Mouse (Mus musculus): Measurements from ENCODE around the gene Psmd6. TPM values are rescaled to one million over a fixed set of nuclear protein-coding genes. Genes with fewer than 3 reads are reported as not detected.

Gene Psmd6
- polyA plus RNA-seq, 1 experiment: 103 TPM

GRCm38 (mm10) chr14:14066241-14066640 is 54.5 kb downstream of the Psmd6 start:
- H3K4me2 ChIP-seq (ENCODE audit: low read depth): no peak overlapping the region

DNA sequence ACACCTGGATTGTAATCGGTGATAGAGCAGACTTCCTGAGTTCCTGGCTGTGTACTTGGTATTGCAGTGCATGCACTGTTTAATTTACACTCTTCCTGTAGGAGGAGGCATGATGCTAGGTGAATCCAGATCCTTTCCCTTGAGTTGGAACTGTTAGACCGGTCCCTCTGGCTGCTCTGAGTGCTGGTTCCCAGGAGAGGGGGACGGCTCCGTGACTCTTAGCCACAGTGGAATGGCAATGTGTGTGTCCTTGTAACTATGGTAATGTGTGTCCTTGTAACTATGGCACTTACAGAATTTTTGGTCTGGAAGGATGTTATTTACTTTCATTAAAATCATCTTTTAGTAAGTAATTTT is 55.7 kb downstream of the Psmd6 start:
- Histone ChIP-seq H3K4me3 (no peak overlapping the region), H3ac (ENCODE audit: control insufficient read depth, insufficient read length) (no peak overlapping the region), H3K36me3 (ENCODE audit: control insufficient read depth, insufficient read depth) (peaks cover 4% of the 10 kb centered on the region), H3K4me2 (ENCODE audit: low read depth) (no peak overlapping the region), H3K27me3 (ENCODE audit: control insufficient read depth, insufficient read depth, insufficient read length) (no peaks in the 10 kb centered on the region), H3K79me2 (ENCODE audit: control insufficient read depth, insufficient read depth) (no peaks in the 10 kb centered on the region)
- no peak for TF ChIP-seq USF1 (IDR thresholded peaks at IDR 0.05; ENCODE audit: low read depth)
- no peak for TF ChIP-seq POLR2A (IDR thresholded peaks at IDR 0.05; ENCODE audit: insufficient read length, low read depth)
- TF ChIP-seq REST (IDR thresholded peaks at IDR 0.05; ENCODE audit: insufficient read depth, insufficient read length): no peak
- TF ChIP-seq E2F4 (IDR thresholded peaks at IDR 0.05; ENCODE audit: insufficient read depth): no peak

More at GRCm38 (mm10) chr14:14066241-14066640, 54.5 kb downstream of the Psmd6 start:
- TF ChIP-seq SRF (IDR thresholded peaks at IDR 0.05; ENCODE audit: control insufficient read depth, insufficient read length, low read depth) (no peak), MAX (IDR thresholded peaks at IDR 0.05; ENCODE audit: low read depth) (no peak), POLR2AphosphoS2 (IDR thresholded peaks at IDR 0.05; ENCODE audit: insufficient read length, low read depth) (no peak), MYOG (IDR thresholded peaks at IDR 0.05; ENCODE audit: control insufficient read depth in 1 of 3, insufficient read depth in 1 of 3, insufficient read length in 2 of 3, low read depth in 2 of 3) (no peak), REST (IDR thresholded peaks at IDR 0.05; ENCODE audit: insufficient read depth, insufficient read length) (no peak), MYOD1 (IDR thresholded peaks at IDR 0.05; ENCODE audit: control insufficient read depth in 1 of 3, insufficient read length in 2 of 3, low read depth in 2 of 3) (no peak), TCF3 (IDR thresholded peaks at IDR 0.05; ENCODE audit: insufficient read length, low read depth) (no peak), CEBPB (IDR thresholded peaks at IDR 0.05; ENCODE audit: insufficient read depth, poor library complexity, severe bottlenecking) (no peak), E2F4 (IDR thresholded peaks at IDR 0.05; ENCODE audit: insufficient read depth) (no peak), USF1 (IDR thresholded peaks at IDR 0.05; ENCODE audit: low read depth) (no peak), TCF12 (IDR thresholded peaks at IDR 0.05; ENCODE audit: insufficient read depth, poor library complexity, severe bottlenecking) (no peak), POLR2A (IDR thresholded peaks at IDR 0.05; ENCODE audit: insufficient read length, low read depth) (no peak)
- H3K79me2 ChIP-seq (ENCODE audit: control insufficient read depth, insufficient read depth): no peaks in the 10 kb centered on the region
- H3K27me3 ChIP-seq (ENCODE audit: control insufficient read depth, insufficient read depth, insufficient read length): no peaks in the 10 kb centered on the region
- peaks cover 7% of the 10 kb centered on the region for H3K36me3 ChIP-seq (ENCODE audit: control insufficient read depth, insufficient read depth)
- H3ac ChIP-seq (ENCODE audit: control insufficient read depth, insufficient read length): no peak overlapping the region
- H3K4me3 ChIP-seq: no peak overlapping the region

DNA sequence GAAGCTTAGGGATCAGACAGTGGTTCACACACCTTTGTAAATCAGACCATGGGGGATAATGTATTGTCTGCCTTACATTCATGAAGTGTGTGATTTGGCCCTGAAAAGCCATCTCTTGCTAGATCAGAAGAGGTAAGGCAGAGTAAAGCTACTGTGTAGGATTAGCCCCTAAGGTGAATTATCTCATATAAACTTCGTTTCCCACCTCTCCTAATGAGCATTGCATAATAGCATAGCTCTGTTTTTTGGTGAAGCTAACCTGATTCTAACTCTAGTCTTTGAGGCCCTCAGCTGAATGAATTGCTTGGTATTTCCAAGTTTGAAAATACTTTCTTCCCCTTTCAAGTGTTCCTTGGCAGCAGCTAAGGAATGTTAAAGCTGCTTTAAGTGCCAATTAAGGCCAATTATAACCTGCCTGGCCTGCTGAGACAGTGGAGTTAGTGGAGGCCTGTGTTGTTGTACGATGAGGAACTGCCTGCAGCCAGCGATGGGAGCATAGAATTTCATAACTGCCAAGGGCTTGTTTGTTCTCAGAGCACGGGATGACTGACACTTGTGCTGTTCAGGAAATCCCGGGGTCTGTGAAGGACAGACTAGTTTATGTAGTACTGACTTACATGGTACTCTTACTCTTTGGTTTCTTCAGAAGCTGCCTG is 56.2 kb downstream of the Psmd6 start:
- Histone ChIP-seq H3ac (ENCODE audit: control insufficient read depth, insufficient read length) (no peak overlapping the region), H3K36me3 (ENCODE audit: control insufficient read depth, insufficient read depth) (no peaks in the 10 kb centered on the region), H3K4me2 (ENCODE audit: low read depth) (no peak overlapping the region), H3K27me3 (ENCODE audit: control insufficient read depth, insufficient read depth, insufficient read length) (no peaks in the 10 kb centered on the region), H3K79me2 (ENCODE audit: control insufficient read depth, insufficient read depth) (no peaks in the 10 kb centered on the region), H3K4me3 (no peak overlapping the region)
- TF ChIP-seq TCF3 (IDR thresholded peaks at IDR 0.05; ENCODE audit: insufficient read length, low read depth) (no peak), MAX (IDR thresholded peaks at IDR 0.05; ENCODE audit: low read depth) (no peak), TCF12 (IDR thresholded peaks at IDR 0.05; ENCODE audit: insufficient read depth, poor library complexity, severe bottlenecking) (no peak), REST (IDR thresholded peaks at IDR 0.05; ENCODE audit: insufficient read depth, insufficient read length) (no peak)

DNA sequence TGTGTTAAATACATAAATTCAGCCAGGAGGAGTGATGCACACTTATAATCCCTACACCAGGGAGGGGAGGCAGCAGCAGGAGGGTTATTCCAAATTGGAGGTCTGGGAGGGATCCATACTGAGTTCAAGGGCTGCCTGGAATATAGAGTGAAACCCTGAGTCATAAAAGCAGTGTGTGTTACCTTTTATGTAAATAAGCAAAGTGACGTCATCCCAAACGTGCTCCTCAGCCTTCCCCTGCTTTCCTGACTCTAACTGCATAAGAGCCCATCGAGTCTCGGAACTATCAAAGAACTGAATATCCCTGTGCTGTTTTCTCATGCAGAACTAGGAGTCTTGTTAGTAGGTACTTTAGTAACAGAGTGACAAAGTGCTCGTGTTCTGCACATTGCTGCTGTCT is 57.4 kb downstream of the Psmd6 start:
- no peaks in the 10 kb centered on the region for H3K36me3 ChIP-seq (ENCODE audit: control insufficient read depth, insufficient read depth)
- TF ChIP-seq POLR2AphosphoS2 (IDR thresholded peaks at IDR 0.05; ENCODE audit: insufficient read length, low read depth) (no peak), MYOG (IDR thresholded peaks at IDR 0.05; ENCODE audit: control insufficient read depth in 1 of 3, insufficient read depth in 1 of 3, insufficient read length in 2 of 3, low read depth in 2 of 3) (no peak), POLR2A (IDR thresholded peaks at IDR 0.05; ENCODE audit: insufficient read length, low read depth) (no peak), USF1 (IDR thresholded peaks at IDR 0.05; ENCODE audit: low read depth) (no peak), E2F4 (IDR thresholded peaks at IDR 0.05; ENCODE audit: insufficient read depth) (no peak)
- H3K4me2 ChIP-seq (ENCODE audit: low read depth): no peak overlapping the region
- H3K27me3 ChIP-seq (ENCODE audit: control insufficient read depth, insufficient read depth, insufficient read length): no peaks in the 10 kb centered on the region
- no peak overlapping the region for H3ac ChIP-seq (ENCODE audit: control insufficient read depth, insufficient read length)
- no peak overlapping the region for H3K4me3 ChIP-seq
- H3K79me2 ChIP-seq (ENCODE audit: control insufficient read depth, insufficient read depth): no peaks in the 10 kb centered on the region

DNA sequence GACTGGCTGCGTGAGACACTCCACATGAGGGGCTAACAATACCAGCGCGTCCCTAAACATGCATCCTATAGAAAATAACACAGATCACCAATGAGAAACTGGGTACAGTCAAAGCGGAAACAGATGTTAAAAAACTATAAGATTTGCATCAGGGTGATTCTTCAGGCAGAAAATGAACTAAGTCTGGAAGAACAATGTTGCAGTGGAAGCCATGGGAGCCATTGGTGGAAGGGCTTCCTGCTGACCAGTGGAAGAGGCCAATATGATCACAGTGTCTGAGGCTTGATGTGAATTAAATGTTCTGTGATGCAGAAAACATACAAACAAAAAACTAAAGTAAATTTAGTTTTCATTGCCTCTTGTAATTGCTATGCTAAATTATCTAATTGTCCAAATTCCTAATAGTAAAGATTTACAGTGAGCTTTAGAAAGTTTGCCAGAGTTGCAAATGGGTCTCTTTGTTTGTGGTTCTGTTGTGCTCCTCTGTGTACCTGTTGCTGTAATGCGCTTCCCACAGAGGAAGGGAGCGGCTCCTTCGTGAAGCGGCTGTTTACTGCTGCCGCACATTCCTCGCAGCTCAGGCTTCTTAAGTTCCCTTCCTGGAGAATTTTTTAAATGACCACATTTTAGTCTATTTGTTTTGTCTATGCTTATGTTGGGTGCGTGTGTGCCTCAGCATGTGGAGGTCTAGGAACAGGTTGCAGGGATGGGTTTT is 58.1 kb downstream of the Psmd6 start:
- TF ChIP-seq E2F4 (IDR thresholded peaks at IDR 0.05; ENCODE audit: insufficient read depth): no peak
- TF ChIP-seq USF1 (IDR thresholded peaks at IDR 0.05; ENCODE audit: low read depth): no peak
- TF ChIP-seq POLR2A (IDR thresholded peaks at IDR 0.05; ENCODE audit: insufficient read length, low read depth): no peak
- no peak for TF ChIP-seq REST (IDR thresholded peaks at IDR 0.05; ENCODE audit: insufficient read depth, insufficient read length)
- TF ChIP-seq MYOD1 (IDR thresholded peaks at IDR 0.05; ENCODE audit: control insufficient read depth in 1 of 3, insufficient read length in 2 of 3, low read depth in 2 of 3): no peak
- TF ChIP-seq TCF3 (IDR thresholded peaks at IDR 0.05; ENCODE audit: insufficient read length, low read depth): no peak
- no peak for TF ChIP-seq MYOG (IDR thresholded peaks at IDR 0.05; ENCODE audit: control insufficient read depth in 1 of 3, insufficient read depth in 1 of 3, insufficient read length in 2 of 3, low read depth in 2 of 3)
- no peak for TF ChIP-seq POLR2AphosphoS2 (IDR thresholded peaks at IDR 0.05; ENCODE audit: insufficient read length, low read depth)
- TF ChIP-seq MAX (IDR thresholded peaks at IDR 0.05; ENCODE audit: low read depth): no peak
- no peak for TF ChIP-seq TCF12 (IDR thresholded peaks at IDR 0.05; ENCODE audit: insufficient read depth, poor library complexity, severe bottlenecking)
- no peak for TF ChIP-seq SRF (IDR thresholded peaks at IDR 0.05; ENCODE audit: control insufficient read depth, insufficient read length, low read depth)
- no peaks in the 10 kb centered on the region for H3K79me2 ChIP-seq (ENCODE audit: control insufficient read depth, insufficient read depth)
- no peak overlapping the region for H3ac ChIP-seq (ENCODE audit: control insufficient read depth, insufficient read length)
- H3K27me3 ChIP-seq (ENCODE audit: control insufficient read depth, insufficient read depth, insufficient read length): no peaks in the 10 kb centered on the region
- H3K4me3 ChIP-seq: no peak overlapping the region
- no peak overlapping the region for H3K4me2 ChIP-seq (ENCODE audit: low read depth)
- H3K36me3 ChIP-seq (ENCODE audit: control insufficient read depth, insufficient read depth): no peaks in the 10 kb centered on the region

Other genes starting within 250 kb of the Psmd6 start
- not detected for gene Gm281, start 206.5 kb downstream of the Psmd6 start, polyA plus RNA-seq (2012; fragmentation: generic; extraction: Trizol)
- 1.4 TPM for gene Atxn7, start 159.5 kb downstream of the Psmd6 start, polyA plus RNA-seq (2012; fragmentation: generic; extraction: Trizol)
- 66.5 TPM for gene Thoc7, start 159.1 kb downstream of the Psmd6 start, polyA plus RNA-seq (2012; fragmentation: generic; extraction: Trizol)
- gene Olfr720, start 65.9 kb upstream of the Psmd6 start, polyA plus RNA-seq (2012; fragmentation: generic; extraction: Trizol): not detected
- 0.01 TPM for gene Olfr31, start 201.8 kb upstream of the Psmd6 start, polyA plus RNA-seq (2012; fragmentation: generic; extraction: Trizol)
- 23.0 TPM for gene Il3ra, start 225.3 kb upstream of the Psmd6 start, polyA plus RNA-seq (2012; fragmentation: generic; extraction: Trizol)